Mouse (Mus musculus): ENCODE results near the gene Osbpl11. TPM values are rescaled to one million over a fixed set of nuclear protein-coding genes. Genes with fewer than 3 reads are reported as not detected.
A peak's percentile ranks its signal among the peaks of the same experiment; 100 is the strongest.
"Not testable (repeated sequence)": the region's sequence is repeated elsewhere in the genome, so short reads cannot be mapped to it uniquely, and the experiment has no call there.

The Osbpl11 gene
- 10 to 100 TPM; 17.8 to 20.2 TPM for total RNA-seq (2021)
- long read RNA-seq, experiment 1, full-length matches to known transcripts: 25 of 33 reads
- long read RNA-seq, experiment 1, partial matches to known transcripts: 3 of 33 reads
- long read RNA-seq, experiment 1, other reads (novel, unspliced or antisense): 5 of 33 reads
- long read RNA-seq, experiment 2, full-length matches to known transcripts: 33 of 43 reads
- long read RNA-seq, experiment 2, partial matches to known transcripts: 4 of 43 reads
- long read RNA-seq, experiment 2, other reads (novel, unspliced or antisense): 6 of 43 reads

DNA sequence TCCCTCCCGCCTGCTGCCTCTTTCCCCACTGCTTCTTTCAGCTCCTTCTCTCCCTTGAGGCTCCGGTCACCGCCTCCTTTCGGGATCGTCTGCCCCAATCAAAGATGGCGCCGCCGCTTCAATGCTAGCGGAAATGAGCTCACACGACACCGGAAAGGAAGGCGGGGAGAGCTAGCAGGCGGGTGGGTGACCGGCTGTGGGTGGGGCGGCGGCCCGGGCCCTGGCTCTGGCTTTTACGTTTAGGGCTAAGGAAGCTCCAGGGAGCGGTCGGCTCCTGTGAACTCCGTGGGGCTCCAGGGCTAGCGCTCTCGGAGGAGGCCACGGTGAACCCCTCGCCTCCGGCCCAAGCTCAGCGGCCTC is at the start of gene Osbpl11:
Gene Osbpl11, plus strand, starts transcription at position 171 of the 360 bp plus-strand sequence.
- peak; percentile 90 to 97 for DNase-seq (ENCODE audit: low spot score in 2 of 2)

DNA sequence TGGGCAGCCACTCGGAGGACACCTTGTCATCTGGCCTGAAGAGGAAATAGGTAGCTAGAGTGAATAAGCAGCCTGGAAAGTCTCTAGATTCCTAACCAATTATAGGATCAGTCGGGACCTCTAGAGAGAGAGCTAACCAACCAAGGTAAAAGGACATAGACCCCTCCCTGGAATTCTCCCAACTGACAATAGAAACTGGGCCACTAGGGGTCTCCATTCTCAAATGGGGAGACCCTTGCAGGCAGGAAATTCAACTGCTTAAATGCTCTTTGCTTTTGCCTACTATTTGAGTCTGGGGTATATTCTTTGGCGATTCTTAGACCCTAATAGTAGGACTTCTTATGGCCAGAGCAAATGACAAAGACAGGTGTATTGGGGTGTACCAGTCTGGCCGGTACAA is 49.7 kb upstream of the Osbpl11 start:
- no peak for DNase-seq (ENCODE audit: low spot score in 2 of 2)

DNA sequence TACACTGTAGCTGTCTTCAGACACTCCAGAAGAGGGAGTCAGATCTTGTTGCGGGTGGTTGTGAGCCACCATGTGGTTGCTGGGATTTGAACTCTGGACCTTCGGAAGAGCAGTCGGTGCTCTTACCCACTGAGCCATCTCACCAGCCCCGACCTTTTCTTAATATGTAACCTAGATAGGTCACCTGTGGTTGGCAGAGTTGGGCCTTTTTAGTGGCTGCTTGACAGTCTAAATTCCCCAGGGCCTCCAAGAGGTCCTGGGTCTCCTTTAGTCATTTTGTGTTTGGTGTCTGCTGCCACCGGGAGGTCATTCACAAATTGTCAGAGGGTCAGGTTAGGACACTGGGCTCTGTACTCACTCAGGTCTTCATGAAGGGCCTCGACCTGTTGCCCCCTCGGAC is 45.8 kb upstream of the Osbpl11 start:
- not testable (repeated sequence) for DNase-seq (ENCODE audit: low spot score in 2 of 2)

DNA sequence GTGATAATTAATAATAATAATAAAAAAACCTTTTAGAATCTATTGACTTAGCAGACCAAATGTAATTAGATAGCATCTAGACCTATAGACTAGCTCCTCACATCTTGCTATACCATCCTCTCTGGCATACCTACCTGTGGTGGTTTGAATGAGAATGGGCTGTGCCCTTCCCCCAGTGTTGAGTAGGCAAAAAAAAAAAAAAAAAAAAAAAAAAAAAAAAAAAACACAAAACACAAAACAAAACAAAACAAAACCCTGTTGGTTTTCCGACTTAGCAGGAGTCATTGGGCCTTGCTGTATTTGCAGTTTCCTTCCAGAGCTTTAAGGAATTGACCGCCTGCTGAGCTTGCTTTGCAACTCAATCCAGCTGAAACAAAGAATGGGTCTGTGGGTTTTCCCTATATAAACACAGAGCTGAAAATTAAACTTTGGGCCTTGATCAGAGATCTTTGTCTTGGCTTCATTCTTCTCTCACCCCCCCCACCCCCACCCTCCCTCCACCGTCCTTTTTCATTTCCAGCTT is 43.1 kb upstream of the Osbpl11 start:
- no peak for DNase-seq (ENCODE audit: low spot score in 2 of 2)

DNA sequence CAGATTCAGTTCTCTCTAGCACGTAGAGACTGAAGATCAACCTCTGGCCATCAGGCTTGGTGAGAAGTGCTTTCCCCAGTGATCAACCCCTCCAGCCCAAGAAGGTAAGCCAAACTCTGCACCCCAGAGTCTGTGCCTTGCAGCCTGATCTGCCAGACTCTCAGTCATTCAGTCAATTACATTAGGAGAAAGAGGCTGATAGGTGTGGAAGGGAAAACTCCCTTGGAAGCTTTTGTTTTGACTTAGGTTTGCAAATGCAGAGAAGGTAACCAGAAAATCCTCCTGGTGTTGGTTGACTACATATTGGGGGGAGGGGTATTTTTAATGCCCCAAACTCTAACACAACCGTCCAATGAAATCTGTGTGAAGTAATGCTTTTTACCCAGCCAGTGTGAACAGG is 41.4 kb upstream of the Osbpl11 start:
- no peak for DNase-seq (ENCODE audit: low spot score in 2 of 2)

DNA sequence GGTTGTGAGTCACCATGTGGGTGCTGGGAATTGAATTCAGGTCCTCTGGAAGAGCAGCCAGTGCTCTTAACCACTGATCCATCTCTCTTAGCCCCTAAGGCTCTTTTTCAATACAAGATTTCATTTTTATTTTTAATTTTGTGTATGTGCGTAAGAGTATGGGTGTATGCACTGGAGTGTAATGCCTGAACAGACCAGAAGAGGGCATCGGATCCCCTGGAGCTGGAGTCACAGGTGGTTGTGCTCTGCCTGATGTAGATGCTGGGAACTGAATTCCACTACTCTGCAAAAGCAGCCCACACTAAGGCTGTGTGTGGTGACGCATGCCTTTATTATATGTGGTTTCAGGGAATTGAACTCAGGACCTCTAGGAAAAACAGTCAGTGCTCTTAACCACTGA is 38.7 kb upstream of the Osbpl11 start:
- DNase-seq (ENCODE audit: low spot score in 2 of 2): no peak

DNA sequence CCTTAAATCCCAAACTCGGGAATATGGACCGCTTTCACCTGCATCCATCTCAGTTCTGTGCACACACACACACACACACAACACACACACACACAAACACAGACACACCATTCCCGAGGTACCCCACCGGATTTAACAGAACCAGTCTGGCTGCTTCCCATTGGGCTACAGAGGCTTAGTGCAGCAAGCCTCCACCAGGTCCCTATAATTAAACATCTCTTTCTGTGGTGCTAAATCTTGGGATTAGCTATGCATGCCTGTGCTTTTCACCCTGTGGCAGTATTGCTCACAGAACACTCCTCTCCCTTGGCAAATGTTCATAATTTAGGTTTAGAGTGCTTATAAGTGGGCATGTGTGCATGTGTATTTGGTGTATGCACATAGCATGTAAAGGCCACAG is 36.7 kb upstream of the Osbpl11 start:
- no peak for DNase-seq (ENCODE audit: low spot score in 2 of 2)

DNA sequence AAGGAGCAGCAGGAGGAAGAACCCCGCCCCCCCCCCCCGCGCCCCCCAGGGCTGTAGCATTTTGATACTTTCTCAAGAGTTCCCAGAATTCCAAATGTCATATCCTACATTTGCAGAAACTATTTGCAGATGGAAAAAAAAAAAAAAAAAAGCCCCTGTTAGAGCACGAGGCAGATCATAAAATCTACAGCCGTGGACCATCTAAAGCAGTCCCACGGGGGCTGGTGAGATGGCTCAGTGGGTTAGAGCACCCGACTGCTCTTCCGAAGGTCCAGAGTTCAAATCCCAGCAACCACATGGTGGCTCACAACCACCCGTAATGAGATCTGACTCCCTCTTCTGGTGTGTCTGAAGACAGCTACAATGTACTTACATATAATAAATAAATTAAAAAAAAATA is 34.0 kb upstream of the Osbpl11 start:
- not testable (repeated sequence) for DNase-seq (ENCODE audit: low spot score in 2 of 2)

DNA sequence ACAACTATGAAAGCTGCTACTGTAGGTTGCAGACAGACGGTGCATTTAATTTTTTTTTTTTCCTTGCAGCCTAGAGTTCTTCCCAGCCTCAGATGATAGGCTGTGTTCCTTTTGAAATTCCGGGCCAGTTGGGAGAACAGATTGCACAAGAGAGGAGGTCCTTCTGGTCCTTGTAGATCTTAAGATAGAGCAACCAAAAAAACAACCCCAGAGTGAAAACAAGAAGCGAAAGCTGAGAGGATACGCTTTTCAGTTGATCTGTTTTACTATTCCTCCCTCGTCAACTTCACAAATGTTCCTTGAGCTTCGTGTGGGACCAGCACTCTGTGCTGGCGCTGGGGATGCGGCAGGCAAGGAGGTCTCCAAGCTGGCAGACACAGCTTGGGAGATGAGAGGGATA is 33.3 kb upstream of the Osbpl11 start:
- no peak for DNase-seq (ENCODE audit: low spot score in 2 of 2)

DNA sequence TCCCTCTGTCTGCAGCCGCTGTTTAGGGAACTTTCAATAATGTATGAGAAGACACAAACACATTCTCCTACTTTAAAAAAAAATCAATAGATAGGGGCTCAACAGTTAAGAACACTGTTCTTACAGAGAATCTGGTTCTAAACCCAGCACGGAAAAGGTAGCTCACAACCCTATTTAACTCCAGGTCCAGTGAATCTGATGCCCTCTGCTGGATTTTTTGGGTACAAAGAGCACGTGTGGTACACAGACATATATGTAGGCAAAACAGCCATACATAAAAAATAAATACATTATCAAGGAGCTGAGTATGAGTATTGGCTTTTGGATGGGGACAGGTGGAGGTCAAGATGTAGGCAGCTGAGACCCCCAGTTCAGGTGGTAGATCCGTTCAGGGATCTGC is 29.9 kb upstream of the Osbpl11 start:
- DNase-seq (ENCODE audit: low spot score in 2 of 2): no peak

DNA sequence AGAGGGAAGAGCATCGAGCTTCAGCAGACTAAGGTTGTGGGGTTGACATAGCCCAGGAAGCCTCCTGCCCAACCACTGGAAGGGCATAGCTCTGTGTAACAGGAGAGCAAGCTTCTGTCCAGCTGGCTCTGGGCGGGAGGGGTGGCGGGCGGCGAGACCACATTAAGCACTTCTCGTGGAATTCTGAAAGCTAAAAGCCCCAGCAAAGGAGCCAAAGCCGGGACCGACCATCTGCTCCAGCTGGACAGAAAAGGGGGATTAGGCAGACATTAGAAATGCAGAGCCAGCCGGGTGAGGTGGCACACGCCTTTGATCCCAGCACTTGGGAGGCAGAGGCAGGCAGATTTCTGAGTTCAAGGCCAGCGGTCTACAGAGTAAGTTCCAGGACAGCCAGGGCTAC is 26.9 kb upstream of the Osbpl11 start:
- DNase-seq (ENCODE audit: low spot score in 2 of 2): no peak

DNA sequence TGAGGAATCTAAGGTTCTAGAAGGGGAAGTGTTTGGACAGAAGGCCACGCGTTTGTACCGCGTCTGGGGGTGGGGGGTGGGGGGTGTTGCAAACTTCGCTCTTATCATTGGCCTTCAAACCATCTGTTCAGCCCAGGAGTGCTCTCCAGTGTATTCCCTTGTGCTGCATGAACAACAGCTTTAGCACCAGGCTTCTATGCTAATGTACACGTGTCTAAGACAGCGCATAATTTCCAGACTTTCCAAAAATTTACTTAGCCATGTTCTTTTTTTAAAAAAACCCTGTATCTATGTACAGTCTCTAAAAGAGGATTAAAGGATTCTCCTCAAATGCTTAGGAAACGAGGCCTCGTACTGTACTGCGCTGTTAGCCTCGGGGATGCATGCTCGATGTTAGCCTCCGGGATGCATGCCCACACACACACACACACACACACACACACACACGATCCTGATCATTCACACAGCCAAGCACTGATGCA is 26.2 kb upstream of the Osbpl11 start:
- DNase-seq (ENCODE audit: low spot score in 2 of 2): no peak

DNA sequence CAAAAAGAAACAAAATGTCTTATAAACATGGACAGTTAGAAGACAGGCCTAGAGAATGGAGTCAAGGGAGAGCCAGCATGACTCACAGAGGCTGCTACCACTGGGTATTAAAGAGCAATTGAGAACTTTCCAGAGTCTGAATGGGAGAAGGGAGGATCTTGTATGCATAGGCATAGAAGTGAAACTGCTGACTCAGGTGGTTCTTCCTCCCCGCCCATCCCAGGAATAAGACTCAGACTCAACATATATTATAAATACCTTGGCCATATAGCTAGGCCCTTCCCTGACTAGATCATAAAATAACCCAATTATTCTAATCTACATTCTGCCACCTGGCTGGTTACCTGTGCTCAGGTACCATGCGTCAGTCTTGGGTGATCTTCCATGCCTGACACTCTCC is 25.5 kb upstream of the Osbpl11 start:
- DNase-seq (ENCODE audit: low spot score in 2 of 2): no peak

DNA sequence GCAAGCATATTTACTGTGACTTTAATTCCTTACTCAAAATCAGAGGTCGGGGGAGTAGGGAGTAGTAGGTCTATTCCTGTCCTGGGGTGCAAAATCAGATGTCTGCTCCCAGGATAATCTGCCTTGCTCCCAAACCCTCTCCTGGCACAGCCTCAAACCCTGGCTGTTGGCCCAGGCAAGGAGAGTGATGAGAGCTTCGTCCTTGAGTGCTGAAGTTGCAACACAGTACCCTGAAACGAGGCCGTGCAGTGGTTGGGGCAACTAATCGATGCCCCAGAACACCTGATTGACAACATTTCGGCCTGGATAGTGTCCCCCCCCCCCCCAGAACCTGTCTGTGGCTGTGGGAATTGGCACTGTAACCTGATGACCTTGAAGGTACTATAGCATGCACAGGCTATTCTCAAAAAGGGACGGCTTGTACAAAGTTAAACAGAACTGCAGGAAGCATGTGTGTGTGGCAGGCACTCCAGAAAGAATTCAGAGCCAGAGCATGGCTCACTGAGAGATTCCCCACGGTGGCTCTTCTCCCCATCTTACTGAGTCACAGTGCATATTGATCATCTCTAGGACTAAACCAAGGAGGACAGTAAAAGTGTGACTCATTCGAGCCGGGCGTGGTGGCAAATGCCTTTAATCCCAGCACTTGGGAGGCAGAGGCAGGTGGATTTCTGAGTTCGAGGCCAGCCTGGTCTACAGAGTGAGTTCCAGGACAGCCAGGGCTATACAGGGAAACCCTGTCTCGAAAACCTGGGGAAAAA is 21.4 kb upstream of the Osbpl11 start:
- no peak for DNase-seq (ENCODE audit: low spot score in 2 of 2)

DNA sequence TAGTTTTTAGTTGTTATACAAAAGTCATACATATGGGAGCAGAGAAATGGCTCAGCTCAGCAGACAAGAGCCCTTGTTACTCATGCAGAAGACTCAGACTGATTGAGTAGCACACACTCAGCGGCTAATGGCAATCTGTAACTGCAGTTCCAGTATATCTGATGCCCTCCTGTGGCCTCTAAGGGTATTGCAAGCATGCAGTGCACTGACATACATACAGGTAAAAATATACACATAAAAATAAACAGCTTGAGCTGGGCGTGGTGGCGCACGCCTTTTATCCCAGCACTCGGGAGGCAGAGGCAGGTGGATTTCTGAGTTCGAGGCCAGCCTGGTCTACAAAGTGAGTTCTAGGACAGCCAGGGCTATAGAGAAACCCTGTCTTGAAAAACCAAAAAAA is 18.6 kb upstream of the Osbpl11 start:
- DNase-seq (ENCODE audit: low spot score in 2 of 2): peak in 1 of 2 experiments; percentile 16

DNA sequence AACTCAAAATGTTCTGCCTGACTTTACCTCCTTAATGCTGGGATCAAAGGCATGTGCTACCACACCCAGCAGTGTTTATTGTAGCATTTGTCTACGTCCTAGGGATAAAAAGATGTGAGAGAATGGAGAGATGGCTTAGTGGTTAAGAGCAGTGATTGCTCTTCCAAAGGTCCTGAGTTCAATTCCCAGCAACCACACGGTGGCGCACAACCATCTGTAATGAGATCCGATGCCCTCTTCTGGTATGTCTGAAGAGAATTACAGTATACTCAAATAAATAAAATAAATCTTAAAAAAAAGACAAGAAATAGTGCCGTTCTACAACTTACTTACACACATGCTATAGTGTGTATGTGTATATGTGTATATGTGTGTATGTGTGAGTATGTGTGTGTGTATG is 17.3 kb upstream of the Osbpl11 start:
- DNase-seq (ENCODE audit: low spot score in 2 of 2): no peak

DNA sequence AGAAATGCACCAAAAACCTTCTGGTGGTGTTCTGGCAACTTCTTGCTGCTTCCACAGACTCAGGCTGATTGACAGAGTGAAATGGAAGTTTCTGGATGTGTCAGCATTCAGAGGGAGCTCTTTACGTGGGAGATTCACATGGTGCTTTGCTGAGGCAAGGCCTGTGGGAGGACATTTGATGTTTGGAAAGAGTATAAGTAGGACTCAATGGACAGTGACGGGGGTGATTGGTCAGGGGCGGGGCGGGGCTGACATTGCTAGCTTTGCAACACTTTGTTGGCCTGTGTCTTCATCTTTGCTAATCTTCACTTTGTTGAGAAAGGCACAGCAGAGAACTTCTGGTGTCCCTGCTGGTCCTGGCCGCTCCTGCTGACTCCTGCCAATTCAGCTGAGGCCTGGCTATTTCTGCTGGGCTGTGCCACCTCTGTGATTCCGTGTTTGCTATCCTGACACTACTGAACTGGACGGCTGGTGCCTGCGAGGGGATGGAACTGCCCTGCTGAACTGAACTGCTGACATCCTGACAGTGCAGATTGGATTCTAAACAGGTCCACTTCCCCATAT is 15.3 kb upstream of the Osbpl11 start:
- no peak for DNase-seq (ENCODE audit: low spot score in 2 of 2)

DNA sequence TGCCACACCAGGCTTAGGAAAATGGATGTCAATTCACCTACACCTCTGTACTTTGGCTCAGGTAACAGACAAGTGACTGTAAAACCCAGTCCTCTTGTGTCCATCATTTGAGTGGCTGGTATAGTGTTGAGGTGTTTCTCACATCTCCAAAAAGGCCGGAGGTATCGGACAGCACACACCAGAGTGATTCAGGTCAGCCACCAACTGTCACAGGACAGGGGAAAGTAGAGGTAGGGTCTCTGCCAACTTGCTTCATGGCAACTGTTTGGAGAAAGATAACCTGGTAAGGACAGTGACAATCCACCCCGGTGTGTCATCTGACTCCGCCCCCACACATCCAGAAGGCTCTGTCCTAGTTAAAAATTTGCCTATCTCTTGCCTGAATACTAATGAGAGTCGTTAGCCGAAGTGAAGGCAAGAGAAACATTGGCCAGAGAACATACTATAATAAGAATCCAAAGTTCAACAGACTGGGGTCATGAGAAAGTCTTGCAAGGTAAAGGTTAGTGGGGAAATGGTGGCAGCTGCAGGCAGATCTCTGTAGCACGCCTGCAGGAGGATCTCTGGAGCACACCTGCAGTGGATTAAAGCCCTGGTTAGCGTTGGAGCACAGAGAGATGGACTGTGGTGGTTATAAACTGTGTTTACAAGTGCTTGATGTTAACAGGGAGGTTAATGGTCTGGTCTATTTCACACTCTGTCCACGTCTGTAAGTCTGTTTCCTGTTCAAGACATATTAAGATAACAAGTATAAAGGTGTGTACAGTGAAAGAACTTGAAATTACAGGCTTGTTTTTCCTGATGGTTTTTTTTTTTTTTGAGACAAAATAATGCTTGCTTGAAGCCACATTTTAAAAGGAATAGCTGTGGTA is 13.9 kb upstream of the Osbpl11 start:
- DNase-seq (ENCODE audit: low spot score in 2 of 2): no peak

DNA sequence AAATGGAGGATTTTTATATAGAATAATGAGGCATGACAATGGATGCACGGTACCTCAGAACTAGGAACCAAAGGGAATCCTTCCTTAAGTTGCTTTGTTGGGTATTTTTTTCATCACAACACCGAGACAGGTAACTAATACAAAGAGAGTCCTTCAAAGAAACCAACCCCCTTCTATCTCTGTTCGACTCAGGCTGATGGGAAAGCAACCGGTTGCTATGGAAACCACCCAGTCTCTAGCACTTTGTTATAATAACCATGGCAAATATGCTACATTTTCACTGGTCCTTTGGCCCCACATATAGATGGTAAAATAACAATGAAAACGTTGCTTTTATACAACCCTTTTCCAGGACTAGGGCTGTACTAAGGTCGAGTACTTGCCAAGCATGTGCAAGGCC is 13.1 kb upstream of the Osbpl11 start:
- DNase-seq (ENCODE audit: low spot score in 2 of 2): no peak

DNA sequence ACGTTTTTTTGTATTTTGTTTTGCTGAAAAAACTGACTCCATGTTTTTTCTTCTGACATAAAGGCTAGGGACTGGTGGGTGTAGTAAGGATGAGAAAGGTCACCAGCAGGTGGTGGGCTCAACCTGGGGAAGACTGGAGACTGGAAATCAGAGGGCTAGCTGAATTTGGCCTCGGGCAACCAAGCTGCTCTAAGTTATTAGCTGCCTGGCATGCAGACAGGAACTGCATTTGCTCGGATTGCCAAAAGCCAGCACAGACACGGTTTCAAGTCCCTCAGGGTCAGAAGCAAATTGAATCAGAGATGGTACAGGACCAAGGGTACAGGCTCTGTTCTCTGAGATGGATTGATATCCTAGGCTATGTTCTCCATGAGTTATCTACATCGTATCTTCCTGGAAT is 11.7 kb upstream of the Osbpl11 start:
- DNase-seq (ENCODE audit: low spot score in 2 of 2): no peak

DNA sequence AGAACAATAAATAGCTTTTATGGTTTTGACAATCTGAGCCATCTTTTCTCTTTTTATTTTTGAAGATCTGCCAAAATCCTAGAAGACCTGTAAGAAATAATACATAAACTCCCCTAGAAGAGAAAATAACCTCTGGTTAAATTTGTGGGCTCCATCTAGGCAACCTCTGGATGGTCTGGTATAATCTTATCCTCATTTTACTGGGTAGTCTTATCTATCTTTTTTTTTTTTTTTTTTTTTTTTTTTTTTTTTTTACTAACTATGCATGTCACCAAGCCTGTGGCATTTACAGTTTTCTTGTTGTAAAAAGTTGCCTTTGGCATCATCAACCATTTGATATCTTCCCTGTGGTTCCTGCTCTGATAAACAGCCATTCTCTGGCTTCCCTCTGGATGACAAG is 10.2 kb upstream of the Osbpl11 start:
- DNase-seq (ENCODE audit: low spot score in 2 of 2): no peak
